Mouse (Mus musculus) lung, postnatal 0 days (tissue): Measurements from ENCODE around the gene Anp32b. TPM values are rescaled to one million over a fixed set of nuclear protein-coding genes. Genes with fewer than 3 reads are reported as not detected.

Experiments used
- ATAC-seq: fragments of 200-750 bp; cut with Nextera tagmentation; 2 replicates; pipeline ENCODE4 v1.8.0; 2017; ENCODE audit warnings: moderate library complexity
- DNase-seq: peaks from one replicate; pipeline ENCODE4 v3.0.0-alpha.2; 2016; ENCODE audit warnings: low spot score
- H3K27ac ChIP-seq: fragments of 300-500 bp; sonication (generic); 2 replicates; pipeline ENCODE4 v1.5.1; 2014; ENCODE audit warnings: antibody characterized with exemption, mild to moderate bottlenecking, low read length, mixed read lengths
- H3K27me3 ChIP-seq: fragments of 300-500 bp; sonication (generic); replicated peaks from 2 replicates; pipeline ENCODE4 v1.6.1; 2014; ENCODE audit warnings: low read length, mixed read lengths; ENCODE audit not compliant: insufficient read depth
- H3K36me3 ChIP-seq: fragments of 300-500 bp; sonication (generic); 2 replicates; pipeline ENCODE4 v1.6.1; 2014; ENCODE audit warnings: low read length, mixed read lengths; ENCODE audit not compliant: insufficient read depth
- H3K4me1 ChIP-seq: fragments of 300-500 bp; sonication (generic); 2 replicates; pipeline ENCODE4 v1.6.1; 2014; ENCODE audit warnings: antibody characterized with exemption, low read depth, low read length, mixed read lengths; ENCODE audit not compliant: insufficient read depth
- H3K4me2 ChIP-seq: fragments of 300-500 bp; sonication (generic); replicated peaks from 2 replicates; pipeline ENCODE4 v1.6.1; 2014; ENCODE audit warnings: low read depth, mild to moderate bottlenecking, low read length, moderate library complexity, mixed read lengths
- H3K4me3 ChIP-seq: fragments of 300-500 bp; sonication (generic); 2 replicates; pipeline ENCODE4 v1.5.1; 2014; ENCODE audit warnings: low read depth, low read length
- H3K9ac ChIP-seq: fragments of 300-500 bp; sonication (generic); replicated peaks from 2 replicates; pipeline ENCODE4 v1.6.1; 2014; ENCODE audit warnings: low read depth, mild to moderate bottlenecking
- H3K9me3 ChIP-seq: fragments of 300-500 bp; sonication (generic); 2 replicates; pipeline ENCODE4 v1.6.1; 2016; ENCODE audit warnings: low read length, mixed read lengths
- CTCF ChIP-seq: IDR thresholded peaks from 2 replicates; pipeline ENCODE4 v1.5.1; 2016; ENCODE audit warnings: antibody characterized with exemption, mild to moderate bottlenecking
- EP300 ChIP-seq: IDR thresholded peaks from 2 replicates; pipeline ENCODE4 v1.6.1; 2016; ENCODE audit warnings: antibody characterized with exemption, mild to moderate bottlenecking, control low read depth
- WGBS: fragments of 180-500 bp; shearing (Covaris S2); extraction: QIAGEN DNeasy Blood & Tissue Kit; methylation state at CpG from one replicate; pipeline ENCODE4 v1.1.7; 2014; 5-methylcytosine and 5-hydroxymethylcytosine counted together
- polyA plus RNA-seq: library from polyadenylated mRNA; unstranded; fragments of >200 nt; fragmentation: Nextera tagmentation; extraction: Ambion mirVana; gene quantifications from 2 replicates; pipeline ENCODE4 v1.2.1, GENCODE M21; 2015

Gene Anp32b
- polyA plus RNA-seq, 1 experiment from 2014 or later, result 81.3 TPM

DNA sequence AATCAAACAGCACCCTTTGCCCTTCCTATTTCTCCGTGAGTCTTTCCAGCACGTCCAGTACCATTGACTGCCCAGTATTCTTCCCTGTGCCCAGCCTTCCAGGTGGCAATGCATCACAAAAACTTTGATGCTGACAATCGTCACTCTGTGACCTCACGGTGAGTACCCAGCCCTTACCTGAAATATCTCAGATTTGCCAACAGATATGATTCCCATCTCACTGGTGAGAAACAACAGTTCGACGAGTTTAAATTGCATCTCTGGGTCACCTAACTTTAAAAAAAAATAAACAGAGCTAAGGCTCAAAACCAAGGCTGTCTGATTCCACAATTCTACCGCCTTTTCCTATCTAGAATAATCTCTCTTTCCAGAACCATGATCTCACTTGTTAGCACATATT, 37.3 kb upstream of the Anp32b start, which contains the start of gene Hemgn:
Hemgn (minus strand) TSS at position 101 of the 400 bp plus-strand sequence.
- H3K36me3 ChIP-seq, result no peaks in the 10 kb centered on the region
- H3K4me3 ChIP-seq, result no peak within 1 kb of the TSS
- ATAC-seq, result no peak
- no peak within 1 kb of the TSS for H3K9ac ChIP-seq
- H3K27ac ChIP-seq, result no peak within 1 kb of the TSS
- WGBS, result 67% methylated on average over 7 of the region's 7 CpGs
- H3K4me2 ChIP-seq, result no peak within 1 kb of the TSS
- DNase-seq, result no peak
- no peaks in the 10 kb centered on the region for H3K9me3 ChIP-seq
- TF ChIP-seq EP300 (no peak), CTCF (no peak)
- no peaks in the 10 kb centered on the region for H3K4me1 ChIP-seq
- no peaks in the 10 kb centered on the region for H3K27me3 ChIP-seq

DNA sequence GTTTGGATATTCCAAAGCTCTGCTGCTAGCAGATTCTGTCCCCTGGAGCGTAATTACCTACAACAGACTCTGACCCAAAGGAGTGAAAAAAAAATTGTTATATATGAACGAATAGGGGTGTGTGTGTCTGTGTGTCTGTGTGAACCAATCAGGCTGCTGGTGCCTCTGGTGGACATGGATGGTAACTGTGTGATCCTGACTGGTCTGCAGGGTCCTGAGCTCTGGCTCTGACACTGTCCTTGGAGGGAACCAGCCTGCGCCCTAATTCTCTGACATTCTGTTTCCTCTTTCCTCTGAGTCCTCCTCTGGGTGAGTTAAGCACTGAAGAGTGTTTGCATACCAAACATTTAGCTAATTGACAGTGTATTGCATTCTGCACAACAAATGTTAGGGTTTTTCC, 33.2 kb upstream of the Anp32b start:
- H3K9me3 ChIP-seq, result no peaks in the 10 kb centered on the region
- H3K27ac ChIP-seq, result no peak overlapping the region
- no peak overlapping the region for H3K4me3 ChIP-seq
- no peak overlapping the region for H3K4me2 ChIP-seq
- peak; percentile 49 for TF ChIP-seq CTCF
- no peak for TF ChIP-seq EP300
- peak; percentile 16 for DNase-seq
- peak; percentile 60 for ATAC-seq
- no peaks in the 10 kb centered on the region for H3K4me1 ChIP-seq
- no peaks in the 10 kb centered on the region for H3K36me3 ChIP-seq
- no peak overlapping the region for H3K9ac ChIP-seq
- no peaks in the 10 kb centered on the region for H3K27me3 ChIP-seq
- 53% methylated on average over 3 of the region's 3 CpGs for WGBS

DNA sequence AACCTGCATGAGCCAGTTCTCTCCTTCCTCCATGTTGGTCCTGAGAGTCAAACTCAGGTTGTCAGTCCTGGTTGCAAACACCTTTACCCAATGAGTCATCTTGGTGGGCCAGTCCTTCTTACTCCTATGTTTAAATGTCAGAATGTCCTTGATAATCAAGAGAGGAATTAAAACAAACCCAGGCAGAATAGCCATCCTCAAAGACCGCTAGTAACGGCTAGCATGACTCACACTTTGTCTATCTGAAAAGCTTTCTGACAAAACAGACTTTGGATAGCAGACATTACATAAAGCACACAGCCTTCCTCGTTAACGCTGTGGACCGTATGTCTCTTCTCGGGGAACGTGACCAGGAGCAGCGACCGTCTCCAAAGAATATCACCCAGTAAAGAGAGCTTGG, 31.9 kb upstream of the Anp32b start:
- H3K27me3 ChIP-seq, result no peaks in the 10 kb centered on the region
- no peak overlapping the region for H3K9ac ChIP-seq
- H3K4me3 ChIP-seq, result no peak overlapping the region
- DNase-seq (no peak), ATAC-seq (no peak)
- H3K27ac ChIP-seq, result no peak overlapping the region
- WGBS, result 71% methylated on average over 9 of the region's 9 CpGs
- H3K4me2 ChIP-seq, result no peak overlapping the region
- H3K9me3 ChIP-seq, result no peaks in the 10 kb centered on the region
- TF ChIP-seq CTCF, result no peak
- no peak for TF ChIP-seq EP300
- no peaks in the 10 kb centered on the region for H3K4me1 ChIP-seq
- no peaks in the 10 kb centered on the region for H3K36me3 ChIP-seq

DNA sequence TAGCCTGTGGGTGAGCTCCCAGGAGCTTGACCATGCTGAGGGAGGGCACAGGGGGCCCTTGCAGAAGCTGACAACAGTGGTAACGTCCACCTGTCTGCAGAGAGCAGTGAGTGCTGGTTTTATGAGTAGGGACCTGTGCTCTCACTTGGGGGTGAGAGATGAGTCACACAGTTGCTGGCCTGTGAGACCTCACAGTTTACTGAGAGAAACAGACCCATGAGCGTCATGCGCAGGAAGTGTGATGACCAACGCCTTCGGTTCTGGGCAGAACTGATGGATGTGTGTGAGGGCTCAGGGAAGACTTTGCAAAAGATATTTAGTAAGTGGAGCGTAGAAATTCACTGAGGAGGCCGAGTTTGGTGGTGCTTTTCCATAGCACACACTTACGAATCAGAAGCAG, 28.1 kb upstream of the Anp32b start:
- ATAC-seq, result no peak

DNA sequence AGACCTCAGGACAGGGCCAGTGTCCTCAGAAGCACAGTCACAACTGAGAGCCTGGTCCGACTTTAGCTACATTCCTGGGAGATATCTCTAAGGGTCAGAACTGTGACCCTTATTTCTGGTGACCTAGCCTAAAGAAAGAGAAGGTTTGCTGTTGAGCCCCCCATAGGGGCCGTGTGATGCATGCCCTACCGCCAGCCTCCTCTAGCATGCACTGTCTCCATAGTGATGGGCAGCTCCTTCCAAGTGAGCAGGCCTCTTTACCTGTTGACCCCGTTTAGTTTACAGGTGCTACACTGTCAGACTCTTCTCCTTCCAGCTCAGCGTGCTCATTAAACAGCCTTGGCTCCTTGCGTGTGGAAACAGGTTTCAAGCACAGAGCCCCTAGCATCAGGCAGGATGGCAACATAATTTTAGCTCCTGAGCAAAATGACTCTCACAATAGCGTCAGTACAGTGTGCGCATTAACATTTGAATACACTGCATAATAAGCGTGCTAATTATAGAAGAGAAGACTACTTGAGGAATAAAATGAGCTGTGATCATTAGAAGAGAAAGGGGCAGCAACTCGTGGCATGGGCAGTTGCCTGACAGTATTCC, 21.7 kb upstream of the Anp32b start:
- no peak overlapping the region for H3K27ac ChIP-seq
- no peak overlapping the region for H3K9ac ChIP-seq
- no peak for ATAC-seq
- TF ChIP-seq CTCF, result no peak
- no peak for TF ChIP-seq EP300
- no peak for DNase-seq
- no peaks in the 10 kb centered on the region for H3K27me3 ChIP-seq
- WGBS, result 57% methylated on average over 10 of the region's 10 CpGs
- H3K4me3 ChIP-seq, result no peak overlapping the region
- H3K4me2 ChIP-seq, result no peak overlapping the region
- H3K9me3 ChIP-seq, result no peaks in the 10 kb centered on the region
- H3K36me3 ChIP-seq, result no peaks in the 10 kb centered on the region
- no peaks in the 10 kb centered on the region for H3K4me1 ChIP-seq

More for the DNA sequence above, 28.1 kb upstream of the Anp32b start:
- WGBS, result 56% methylated on average over 8 of the region's 8 CpGs
- no peaks in the 10 kb centered on the region for H3K9me3 ChIP-seq
- H3K9ac ChIP-seq, result no peak overlapping the region
- no peaks in the 10 kb centered on the region for H3K4me1 ChIP-seq
- no peak overlapping the region for H3K27ac ChIP-seq
- no peak for DNase-seq
- no peak overlapping the region for H3K4me3 ChIP-seq
- TF ChIP-seq EP300, result no peak
- no peak for TF ChIP-seq CTCF
- H3K36me3 ChIP-seq, result no peaks in the 10 kb centered on the region
- no peaks in the 10 kb centered on the region for H3K27me3 ChIP-seq
- no peak overlapping the region for H3K4me2 ChIP-seq

DNA sequence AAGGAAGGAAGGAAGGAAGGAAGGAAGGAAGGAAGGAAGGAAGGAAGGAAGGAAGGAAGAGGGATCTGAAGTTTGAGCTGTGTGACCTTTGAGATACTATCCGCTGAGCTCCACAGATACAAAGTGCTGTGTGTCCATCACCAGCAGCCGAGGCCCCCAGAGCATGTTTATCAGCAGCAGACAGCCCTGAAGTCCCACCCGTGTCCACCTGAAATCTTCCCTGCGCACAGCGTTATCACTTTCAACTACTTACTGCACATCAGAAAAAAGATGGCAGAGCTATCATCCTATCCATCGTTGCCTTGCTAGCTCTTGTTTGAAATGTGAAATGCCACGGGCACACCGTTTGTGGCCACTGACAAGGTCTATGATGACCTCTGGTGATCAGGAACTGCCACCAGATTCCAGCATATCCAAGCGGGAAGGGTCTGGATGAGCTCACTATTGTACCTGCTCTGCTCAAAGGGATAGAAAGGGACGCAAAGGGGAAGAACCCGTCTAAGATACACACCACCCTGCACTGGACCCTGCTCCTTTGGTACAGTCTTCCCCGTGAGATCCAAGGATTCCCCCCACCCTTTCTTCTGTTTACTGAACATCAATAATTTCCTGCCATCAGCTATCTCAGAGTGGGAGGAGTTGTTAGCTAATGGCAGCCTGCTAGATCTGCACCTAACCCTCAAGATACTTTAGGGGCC, 18.2 kb upstream of the Anp32b start:
- no peak overlapping the region for H3K4me3 ChIP-seq
- DNase-seq, result no peak
- no peaks in the 10 kb centered on the region for H3K36me3 ChIP-seq
- H3K4me1 ChIP-seq, result no peaks in the 10 kb centered on the region
- H3K27ac ChIP-seq, result no peak overlapping the region
- WGBS, result 67% methylated on average over 12 of the region's 12 CpGs
- H3K4me2 ChIP-seq, result no peak overlapping the region
- ATAC-seq, result no peak
- H3K9me3 ChIP-seq, result no peaks in the 10 kb centered on the region
- no peaks in the 10 kb centered on the region for H3K27me3 ChIP-seq
- TF ChIP-seq CTCF (no peak), EP300 (no peak)
- H3K9ac ChIP-seq, result no peak overlapping the region
